Mouse (Mus musculus): ENCODE data around the gene Dysf. TPM values are rescaled to one million over a fixed set of nuclear protein-coding genes. Genes with fewer than 3 reads are reported as not detected.
A peak's percentile ranks its signal among the peaks of the same experiment; 100 is the strongest.
"Not testable (repeated sequence)": the region's sequence is repeated elsewhere in the genome, so short reads cannot be mapped to it uniquely, and the experiment has no call there.

Dysf gene
- polyA plus RNA-seq, 1 experiment from 2014 or later: 9.6 TPM

GRCm38 (mm10) chr6:84018906-84019550 is 10.6 kb downstream of the Dysf start:
- peaks cover 14% of the 10 kb centered on the region for H3K4me1 ChIP-seq
- peak; percentile 63; the same call in 1 of the 2 replicates for ATAC-seq (ENCODE audit: insufficient number of reproducible peaks, low FRiP score, low TSS enrichment, low read depth)
- no peaks in the 10 kb centered on the region for H3K9me3 ChIP-seq (replicated peaks)
- no peaks in the 10 kb centered on the region for H3K36me3 ChIP-seq
- H3K4me3 ChIP-seq (replicated peaks): peak overlapping the region; percentile 43
- H3K4me2 ChIP-seq (replicated peaks): peak overlapping the region; percentile 88
- H3K9ac ChIP-seq: peak overlapping the region; percentile 10
- no peak overlapping the region for H3K27ac ChIP-seq (replicated peaks)
- H3K27me3 ChIP-seq: peaks cover 12% of the 10 kb centered on the region
- WGBS: 4% methylated on average over 28 of the region's 28 CpGs

GRCm38 (mm10) chr6:84020002-84020401 is 11.6 kb downstream of the Dysf start:
- Histone ChIP-seq H3K4me3 (replicated peaks) (peak overlapping the region; percentile 43), H3K27ac (replicated peaks) (no peak overlapping the region), H3K36me3 (no peaks in the 10 kb centered on the region), H3K4me2 (replicated peaks) (no peak overlapping the region), H3K9me3 (replicated peaks) (no peaks in the 10 kb centered on the region), H3K4me1 (peaks cover 14% of the 10 kb centered on the region), H3K27me3 (peaks cover 12% of the 10 kb centered on the region), H3K9ac (no peak overlapping the region)
- no peak for ATAC-seq (ENCODE audit: insufficient number of reproducible peaks, low FRiP score, low TSS enrichment, low read depth)
- 66% methylated on average over 4 of the region's 4 CpGs for WGBS

GRCm38 (mm10) chr6:84021990-84022389 is 13.6 kb downstream of the Dysf start:
- Histone ChIP-seq H3K36me3 (no peaks in the 10 kb centered on the region), H3K4me3 (replicated peaks) (no peak overlapping the region), H3K27ac (replicated peaks) (no peak overlapping the region), H3K4me2 (replicated peaks) (no peak overlapping the region), H3K9me3 (replicated peaks) (no peaks in the 10 kb centered on the region), H3K27me3 (peaks cover 12% of the 10 kb centered on the region), H3K4me1 (peaks cover 14% of the 10 kb centered on the region), H3K9ac (no peak overlapping the region)
- 75% methylated on average over 3 of the region's 3 CpGs for WGBS
- ATAC-seq (ENCODE audit: insufficient number of reproducible peaks, low FRiP score, low TSS enrichment, low read depth): no peak

GRCm38 (mm10) chr6:84025636-84026035 is 17.2 kb downstream of the Dysf start:
- WGBS: 79% methylated on average over 3 of the region's 3 CpGs
- Histone ChIP-seq H3K9me3 (replicated peaks) (no peaks in the 10 kb centered on the region), H3K36me3 (no peaks in the 10 kb centered on the region), H3K4me3 (replicated peaks) (no peak overlapping the region), H3K27me3 (no peaks in the 10 kb centered on the region), H3K9ac (no peak overlapping the region), H3K4me2 (replicated peaks) (no peak overlapping the region), H3K27ac (replicated peaks) (no peak overlapping the region), H3K4me1 (no peaks in the 10 kb centered on the region)
- no peak for ATAC-seq (ENCODE audit: insufficient number of reproducible peaks, low FRiP score, low TSS enrichment, low read depth)

GRCm38 (mm10) chr6:84028791-84029190 is 20.4 kb downstream of the Dysf start:
- Histone ChIP-seq H3K27ac (replicated peaks) (no peak overlapping the region), H3K27me3 (no peaks in the 10 kb centered on the region), H3K4me2 (replicated peaks) (no peak overlapping the region), H3K9ac (no peak overlapping the region), H3K4me3 (replicated peaks) (no peak overlapping the region), H3K9me3 (replicated peaks) (no peaks in the 10 kb centered on the region), H3K36me3 (no peaks in the 10 kb centered on the region), H3K4me1 (no peaks in the 10 kb centered on the region)
- no peak for ATAC-seq (ENCODE audit: insufficient number of reproducible peaks, low FRiP score, low TSS enrichment, low read depth)

GRCm38 (mm10) chr6:84029775-84030174 is 21.4 kb downstream of the Dysf start:
- H3K36me3 ChIP-seq: no peaks in the 10 kb centered on the region
- no peak overlapping the region for H3K4me2 ChIP-seq (replicated peaks)
- no peaks in the 10 kb centered on the region for H3K9me3 ChIP-seq (replicated peaks)
- no peak overlapping the region for H3K9ac ChIP-seq
- 76% methylated on average over 7 of the region's 7 CpGs for WGBS
- ATAC-seq (ENCODE audit: insufficient number of reproducible peaks, low FRiP score, low TSS enrichment, low read depth): no peak
- no peaks in the 10 kb centered on the region for H3K4me1 ChIP-seq
- no peak overlapping the region for H3K4me3 ChIP-seq (replicated peaks)
- H3K27me3 ChIP-seq: no peaks in the 10 kb centered on the region
- H3K27ac ChIP-seq (replicated peaks): no peak overlapping the region

GRCm38 (mm10) chr6:84032516-84032915 is 24.1 kb downstream of the Dysf start:
- not testable (repeated sequence) for H3K9me3 ChIP-seq (replicated peaks); H3K9ac ChIP-seq; H3K4me2 ChIP-seq (replicated peaks); H3K27me3 ChIP-seq; ATAC-seq (ENCODE audit: insufficient number of reproducible peaks, low FRiP score, low TSS enrichment, low read depth); H3K4me1 ChIP-seq; H3K4me3 ChIP-seq (replicated peaks); H3K27ac ChIP-seq (replicated peaks); H3K36me3 ChIP-seq
- WGBS: 44% methylated on average over 5 of the region's 5 CpGs

GRCm38 (mm10) chr6:84043251-84043940 is 35.0 kb downstream of the Dysf start:
- WGBS: 64% methylated on average over 6 of the region's 6 CpGs

GRCm38 (mm10) chr6:84044679-84045078 is 36.3 kb downstream of the Dysf start:
- Histone ChIP-seq H3K4me2 (replicated peaks) (no peak overlapping the region), H3K4me1 (no peaks in the 10 kb centered on the region), H3K9me3 (replicated peaks) (no peaks in the 10 kb centered on the region), H3K9ac (no peak overlapping the region), H3K36me3 (no peaks in the 10 kb centered on the region), H3K4me3 (replicated peaks) (no peak overlapping the region), H3K27ac (replicated peaks) (no peak overlapping the region), H3K27me3 (no peaks in the 10 kb centered on the region)
- WGBS: 74% methylated on average over 3 of the region's 3 CpGs
- no peak for ATAC-seq (ENCODE audit: insufficient number of reproducible peaks, low FRiP score, low TSS enrichment, low read depth)

More at GRCm38 (mm10) chr6:84043251-84043940, 35.0 kb downstream of the Dysf start:
- no peaks in the 10 kb centered on the region for H3K4me1 ChIP-seq
- no peak overlapping the region for H3K9ac ChIP-seq
- H3K27me3 ChIP-seq: no peaks in the 10 kb centered on the region
- H3K9me3 ChIP-seq (replicated peaks): no peaks in the 10 kb centered on the region
- no peak for ATAC-seq (ENCODE audit: insufficient number of reproducible peaks, low FRiP score, low TSS enrichment, low read depth)
- H3K4me2 ChIP-seq (replicated peaks): no peak overlapping the region
- H3K27ac ChIP-seq (replicated peaks): no peak overlapping the region
- H3K4me3 ChIP-seq (replicated peaks): no peak overlapping the region
- no peaks in the 10 kb centered on the region for H3K36me3 ChIP-seq

GRCm38 (mm10) chr6:84048856-84049255 is 40.5 kb downstream of the Dysf start:
- no peak overlapping the region for H3K4me3 ChIP-seq (replicated peaks)
- WGBS: 39% methylated on average over 2 of the region's 2 CpGs

GRCm38 (mm10) chr6:84050238-84050637 is 41.8 kb downstream of the Dysf start:
- ATAC-seq (ENCODE audit: insufficient number of reproducible peaks, low FRiP score, low TSS enrichment, low read depth): 0 out of 2 replicates have a peak, but pooled peaks have one; percentile 40

More at GRCm38 (mm10) chr6:84048856-84049255, 40.5 kb downstream of the Dysf start:
- Histone ChIP-seq H3K9ac (no peak overlapping the region), H3K27me3 (no peaks in the 10 kb centered on the region), H3K4me1 (no peaks in the 10 kb centered on the region), H3K4me2 (replicated peaks) (no peak overlapping the region), H3K36me3 (no peaks in the 10 kb centered on the region), H3K27ac (replicated peaks) (no peak overlapping the region), H3K9me3 (replicated peaks) (no peaks in the 10 kb centered on the region)
- no peak for ATAC-seq (ENCODE audit: insufficient number of reproducible peaks, low FRiP score, low TSS enrichment, low read depth)

More at GRCm38 (mm10) chr6:84050238-84050637, 41.8 kb downstream of the Dysf start:
- Histone ChIP-seq H3K9ac (no peak overlapping the region), H3K4me3 (replicated peaks) (no peak overlapping the region), H3K4me2 (replicated peaks) (no peak overlapping the region), H3K9me3 (replicated peaks) (no peaks in the 10 kb centered on the region), H3K27ac (replicated peaks) (no peak overlapping the region), H3K27me3 (no peaks in the 10 kb centered on the region), H3K36me3 (no peaks in the 10 kb centered on the region), H3K4me1 (no peaks in the 10 kb centered on the region)
- WGBS: 84% methylated on average over 4 of the region's 4 CpGs

Data from embryonic facial prominence, embryonic 15.5 days (tissue).